Mouse (Mus musculus): ENCODE measurements around the gene Atg4c. TPM values are rescaled to one million over a fixed set of nuclear protein-coding genes. Genes with fewer than 3 reads are reported as not detected.

Gene Atg4c
- total RNA-seq, 2 experiments from 2014 or later = 5.3 to 5.5 TPM

DNA sequence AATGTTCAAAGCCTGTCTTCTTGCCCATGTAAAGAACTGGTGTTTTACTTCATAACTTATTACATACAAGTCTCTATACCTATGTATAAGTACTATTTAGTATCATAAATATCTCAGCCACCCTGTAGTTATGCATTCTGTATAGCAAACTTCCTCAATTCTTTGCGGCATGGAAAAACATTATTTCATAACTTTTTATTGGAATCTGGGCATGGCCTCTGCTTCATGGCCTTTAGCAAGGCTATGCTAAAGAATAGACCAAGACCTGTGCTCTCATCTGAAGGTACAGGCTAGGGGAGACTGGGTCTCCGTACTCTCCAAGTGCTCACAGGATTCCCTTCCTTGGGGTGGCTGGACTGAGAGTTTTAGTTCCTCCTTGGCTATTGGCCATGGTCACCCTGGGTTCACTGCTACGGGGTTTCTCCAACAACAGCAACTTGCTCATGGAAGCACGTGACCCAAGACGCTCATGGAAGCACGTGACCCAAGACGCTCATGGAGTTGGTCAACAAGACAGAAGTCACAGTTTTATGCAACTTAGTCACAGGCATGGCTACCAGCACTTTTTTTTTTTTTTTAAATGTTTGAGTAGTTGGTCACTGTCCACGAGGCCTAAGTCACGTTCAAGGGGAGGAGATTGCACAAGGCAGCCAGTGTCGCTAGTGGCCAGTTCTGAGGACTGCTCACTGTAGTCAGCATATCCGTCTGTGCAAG, 7.2 kb upstream of the Atg4c start:
- no peak for DNase-seq

DNA sequence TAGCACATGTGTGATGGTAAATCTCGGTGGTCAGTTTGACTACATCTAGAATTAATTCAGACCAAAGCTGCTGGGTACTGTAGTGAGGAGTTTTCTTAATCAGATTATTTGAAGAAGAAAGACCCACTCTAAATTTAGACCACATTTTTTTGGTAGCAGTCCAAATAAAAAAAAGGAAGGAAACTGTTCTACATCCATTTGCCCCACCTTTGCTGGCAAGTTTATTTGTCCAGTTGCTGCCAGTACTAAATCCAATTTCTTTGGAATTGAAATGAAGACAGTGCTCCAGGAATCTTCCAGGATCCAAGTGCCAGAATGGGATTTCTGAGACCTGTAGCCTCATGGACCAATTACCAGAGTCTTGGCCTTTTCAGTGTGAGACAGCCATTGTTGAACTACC, 1.1 kb upstream of the Atg4c start:
- no peak for DNase-seq

DNA sequence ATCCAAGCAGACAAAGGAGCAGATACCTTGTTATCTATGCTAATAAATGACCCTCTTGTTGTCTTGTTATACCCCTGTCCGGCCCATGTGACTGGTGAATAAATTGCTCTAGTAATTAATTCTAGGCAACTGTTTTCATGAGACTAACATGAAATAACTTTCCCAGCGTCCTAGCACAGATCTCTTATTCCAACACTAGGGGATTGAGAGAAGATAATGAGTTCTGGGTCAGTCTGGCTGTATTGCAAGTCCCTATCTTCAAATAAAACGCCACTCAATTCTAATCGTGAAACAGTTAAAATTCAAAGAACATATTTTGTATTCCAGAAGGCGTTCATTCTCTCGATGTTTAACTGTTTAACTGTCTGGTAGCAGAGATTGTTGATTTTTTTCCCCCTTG, 520 bp upstream of the Atg4c start:
- no peak for DNase-seq

DNA sequence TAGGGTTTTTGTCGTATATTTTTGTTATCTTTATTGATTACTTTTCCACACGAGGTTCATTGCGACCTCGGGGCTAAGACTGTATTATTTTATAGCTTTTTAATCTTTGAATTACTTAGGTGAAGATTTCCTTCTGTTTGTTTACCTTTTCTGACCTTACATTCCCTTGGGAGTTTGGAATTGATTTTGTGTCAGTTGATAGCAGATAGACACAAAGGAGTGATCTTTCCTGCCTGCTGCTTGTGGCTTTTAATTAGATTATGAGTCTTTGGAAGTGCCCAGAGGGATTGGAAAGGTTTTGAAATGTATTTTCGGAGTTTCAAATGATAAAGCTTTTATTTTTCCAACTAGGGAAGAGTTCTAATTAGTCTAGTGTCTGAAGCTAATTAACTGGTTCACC, 1.1 kb downstream of the Atg4c start:
- no peak for DNase-seq

DNA sequence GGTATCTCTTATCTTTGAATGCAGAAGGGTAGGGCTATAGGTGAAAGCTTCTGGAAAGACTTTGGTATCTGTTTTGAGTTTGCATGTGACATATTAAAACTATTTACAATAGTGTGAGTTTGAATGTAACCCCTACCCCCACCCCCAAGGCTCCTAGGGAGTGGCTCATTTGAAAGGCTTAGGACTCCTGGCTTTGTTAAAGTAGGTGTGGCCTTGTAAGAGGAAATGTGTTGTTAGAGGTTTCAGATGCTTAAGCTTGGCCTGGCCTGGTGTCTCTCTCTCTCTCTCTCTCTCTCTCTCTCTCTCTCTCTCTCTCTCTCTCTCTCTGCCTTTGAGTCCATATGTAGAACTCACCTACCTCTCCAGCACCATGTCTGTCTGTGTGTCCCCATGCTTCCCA, 5.0 kb downstream of the Atg4c start:
- DNase-seq = no peak

DNA sequence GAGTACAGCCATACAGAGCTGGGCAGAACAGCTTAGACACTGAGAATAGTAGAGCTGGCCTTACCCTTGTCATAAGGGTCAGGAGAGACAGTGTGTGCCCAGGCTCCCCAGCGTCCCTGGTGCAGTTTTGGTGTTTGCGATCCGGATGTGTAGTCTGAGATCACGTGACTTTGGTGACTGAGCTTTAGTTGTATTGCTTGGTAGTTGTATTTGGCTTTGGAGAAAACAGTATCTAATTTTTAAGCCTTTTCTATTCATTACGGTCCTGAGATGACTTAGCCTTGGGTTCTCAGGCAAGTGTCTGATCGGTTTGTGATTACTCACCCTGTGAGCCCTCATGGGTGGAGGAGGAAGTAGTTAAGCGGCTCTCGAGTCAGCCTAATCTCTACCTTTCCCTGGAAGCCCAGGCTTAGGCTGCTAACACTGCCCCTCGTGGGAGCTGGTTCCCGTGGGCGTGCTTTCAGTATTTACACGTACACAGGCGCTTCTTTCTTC, 6.1 kb downstream of the Atg4c start:
- peak; percentile 12 for DNase-seq

DNA sequence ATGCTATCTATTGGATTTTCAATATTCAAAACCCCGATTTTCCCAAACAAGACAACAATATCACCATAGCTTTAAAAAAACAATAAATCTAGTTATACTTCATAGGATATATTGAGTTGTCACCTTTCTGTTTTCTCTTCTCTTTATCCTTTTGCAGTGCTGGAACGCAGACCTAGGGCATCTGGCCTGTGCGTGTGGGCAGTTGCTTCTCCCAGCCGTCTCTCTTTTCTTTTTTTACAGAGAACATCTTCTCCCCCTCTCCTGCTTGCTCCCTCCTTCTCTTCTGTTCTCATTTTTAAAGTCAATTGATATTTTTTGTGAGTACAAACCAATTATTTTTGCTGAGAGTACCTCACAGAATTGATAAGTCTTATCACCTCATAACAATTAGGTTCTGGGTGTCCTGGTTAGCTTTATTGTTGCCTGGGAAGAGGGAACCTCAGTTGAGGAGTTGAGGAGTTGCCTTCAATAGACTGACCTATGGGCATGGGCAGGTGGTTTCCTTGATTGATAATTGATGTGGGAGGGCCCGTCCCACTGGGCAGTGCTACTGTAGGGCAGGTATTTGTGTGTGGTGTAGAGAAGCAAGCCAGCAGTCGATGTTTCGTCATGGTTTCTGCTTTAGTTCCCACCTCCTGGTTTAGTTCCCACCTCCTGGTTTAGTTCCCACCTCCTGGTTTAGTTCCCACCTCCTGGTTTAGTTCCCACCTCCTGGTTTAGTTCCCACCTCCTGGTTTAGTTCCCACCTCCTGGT, 6.8 kb downstream of the Atg4c start:
- no peak for DNase-seq

DNA sequence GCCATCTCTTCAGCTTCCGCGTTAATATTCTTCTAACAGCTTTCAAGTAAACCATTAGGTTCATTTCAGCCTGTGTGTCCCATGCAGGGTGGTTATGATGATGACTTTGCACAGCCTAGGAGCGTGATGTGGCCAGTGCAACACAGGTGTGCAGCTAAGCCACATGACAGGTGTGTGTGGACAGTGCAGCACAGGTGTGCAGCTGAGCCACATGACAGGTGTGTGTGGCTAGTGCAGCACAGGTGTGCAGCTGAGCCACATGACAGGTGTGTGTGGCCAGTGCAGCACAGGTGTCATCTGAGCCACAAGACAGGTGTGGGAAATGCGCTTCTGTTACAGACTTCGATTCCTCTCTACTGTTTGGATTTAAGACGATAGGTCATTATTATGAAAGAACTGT, 12.0 kb downstream of the Atg4c start:
- no peak for DNase-seq

DNA sequence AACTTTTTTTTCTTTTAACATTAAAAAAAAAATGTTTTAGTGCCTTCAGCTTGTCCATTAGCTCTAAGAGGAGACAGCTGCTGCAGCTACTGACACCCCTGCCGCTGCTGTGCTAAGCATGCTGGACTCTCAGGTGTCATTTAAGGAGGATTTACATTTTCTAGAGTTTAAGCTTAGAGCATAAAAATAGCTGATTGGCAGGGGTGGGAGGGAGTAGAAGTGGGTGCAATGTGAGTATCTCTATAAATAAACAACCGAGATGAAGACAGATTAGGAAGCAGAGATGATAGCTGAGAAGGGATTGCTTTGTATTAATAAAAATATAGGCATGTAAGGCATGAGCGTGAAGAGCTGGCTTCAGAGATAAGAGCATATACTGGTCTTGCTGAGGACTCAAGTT, 12.6 kb downstream of the Atg4c start:
- DNase-seq = no peak

DNA sequence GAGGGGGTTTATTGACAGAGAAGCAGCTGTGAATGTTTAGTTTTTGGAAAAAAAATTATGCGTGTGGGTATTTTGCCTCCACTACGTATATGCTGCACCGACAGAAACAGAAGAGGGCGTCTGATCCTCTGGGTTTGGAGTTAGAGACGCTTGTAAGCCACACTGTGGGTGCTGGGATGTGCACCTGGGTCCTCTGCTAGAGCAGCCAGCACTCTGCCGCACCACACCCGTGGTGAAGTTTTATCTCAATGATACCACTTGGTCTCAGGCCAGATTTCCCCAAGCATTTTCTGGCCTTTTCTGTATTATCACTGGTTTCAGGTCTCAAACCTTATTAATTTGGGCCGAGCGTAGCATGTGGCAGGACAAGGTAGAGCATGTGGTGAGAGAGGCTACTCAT, 16.4 kb downstream of the Atg4c start:
- no peak for DNase-seq

DNA sequence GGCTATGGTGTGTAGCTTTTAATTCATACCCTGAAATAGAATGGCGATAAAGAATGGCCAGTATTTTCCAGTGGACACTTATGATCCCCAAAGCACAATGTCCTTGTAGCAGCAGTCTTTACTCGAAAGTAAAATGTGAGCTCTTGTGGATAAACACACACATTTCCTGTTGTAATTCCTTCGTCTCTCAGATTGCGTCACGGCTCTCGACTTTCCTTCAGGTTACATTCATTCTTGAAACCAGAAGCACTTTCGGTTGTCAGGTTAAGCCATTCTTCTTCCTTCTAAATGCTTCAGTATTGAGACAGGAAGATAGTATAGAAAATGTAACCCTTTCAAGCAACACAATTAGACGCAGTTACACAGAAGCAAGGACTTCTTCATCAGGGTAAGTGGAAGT, 17.9 kb downstream of the Atg4c start:
- DNase-seq = no peak

DNA sequence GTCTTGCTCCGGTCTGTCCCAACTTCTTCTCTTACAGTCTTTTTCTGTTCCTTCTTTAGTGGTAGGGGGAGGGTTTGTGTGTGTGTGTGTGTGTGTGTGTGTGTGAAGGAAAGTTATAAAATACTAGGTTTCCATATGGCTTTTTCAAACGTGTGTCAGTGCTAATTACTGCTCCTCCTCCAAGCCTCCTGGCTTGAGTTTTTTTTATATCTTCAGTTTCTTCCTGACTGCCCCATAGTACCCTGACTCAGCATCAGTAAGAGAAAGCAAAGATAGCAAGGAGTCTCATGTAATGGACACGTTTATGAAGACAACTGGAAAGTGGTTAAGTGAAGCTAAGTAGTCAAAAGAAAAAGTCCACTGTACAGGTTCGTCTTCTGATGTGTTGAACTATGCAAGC, 19.4 kb downstream of the Atg4c start:
- no peak for DNase-seq

DNA sequence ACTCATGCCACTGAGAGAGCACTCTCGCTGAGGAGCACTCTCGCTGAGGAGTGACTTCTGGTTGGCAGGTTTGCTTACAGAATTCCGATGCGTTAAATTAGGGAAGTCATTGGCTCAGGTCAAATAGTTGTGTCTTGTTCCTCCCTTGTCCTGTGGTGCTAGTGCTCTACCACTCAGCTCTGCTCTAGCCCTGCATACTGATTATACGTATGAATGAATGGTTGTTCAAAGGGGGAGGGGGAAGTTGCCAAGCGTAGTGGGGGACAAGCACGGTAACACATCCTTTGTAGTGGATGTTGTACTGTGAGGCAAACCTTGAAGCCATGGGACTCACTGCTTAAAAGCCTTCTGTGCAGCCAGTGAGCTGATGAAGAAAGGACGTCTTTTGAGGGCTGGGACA, 28.5 kb downstream of the Atg4c start:
- DNase-seq = no peak

DNA sequence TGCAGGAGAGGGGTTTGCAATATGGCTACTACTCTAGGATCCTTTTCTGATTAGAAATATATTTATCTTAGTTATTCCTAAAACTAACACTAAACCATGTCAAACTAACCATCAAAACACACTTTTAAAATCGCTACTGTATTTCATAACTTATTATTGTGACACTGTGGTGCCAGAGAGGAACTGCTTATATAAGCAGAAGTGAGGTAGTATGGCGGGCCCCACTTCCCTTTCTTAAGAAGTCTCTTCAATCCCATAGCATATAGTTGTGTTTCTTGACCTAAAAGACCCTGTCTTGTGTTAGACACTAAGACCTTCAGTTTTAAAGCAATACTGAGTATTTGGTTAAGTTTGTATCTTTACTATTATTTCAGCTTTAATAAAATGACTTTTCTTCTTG, 31.1 kb downstream of the Atg4c start:
- DNase-seq = no peak

DNA sequence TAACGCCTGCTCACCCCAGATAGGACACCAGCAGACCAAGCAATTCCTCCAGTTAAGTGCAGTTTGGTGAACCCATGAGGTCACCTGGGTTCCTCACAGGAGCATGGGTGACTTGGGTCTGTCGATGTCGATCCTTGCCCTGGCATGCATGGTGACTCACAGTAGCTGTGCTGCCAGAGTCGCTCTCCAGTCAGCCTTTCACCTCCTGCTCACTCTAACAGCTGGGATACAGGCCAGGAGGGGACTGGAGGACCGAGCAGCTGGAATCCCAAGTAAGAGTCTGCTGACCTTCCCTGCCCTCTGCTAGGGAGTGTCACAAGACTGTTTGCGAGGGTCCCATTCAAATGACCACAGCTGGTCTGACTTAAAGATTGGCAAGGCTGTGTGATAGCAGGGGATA, 33.5 kb downstream of the Atg4c start:
- peak; percentile 8 for DNase-seq

DNA sequence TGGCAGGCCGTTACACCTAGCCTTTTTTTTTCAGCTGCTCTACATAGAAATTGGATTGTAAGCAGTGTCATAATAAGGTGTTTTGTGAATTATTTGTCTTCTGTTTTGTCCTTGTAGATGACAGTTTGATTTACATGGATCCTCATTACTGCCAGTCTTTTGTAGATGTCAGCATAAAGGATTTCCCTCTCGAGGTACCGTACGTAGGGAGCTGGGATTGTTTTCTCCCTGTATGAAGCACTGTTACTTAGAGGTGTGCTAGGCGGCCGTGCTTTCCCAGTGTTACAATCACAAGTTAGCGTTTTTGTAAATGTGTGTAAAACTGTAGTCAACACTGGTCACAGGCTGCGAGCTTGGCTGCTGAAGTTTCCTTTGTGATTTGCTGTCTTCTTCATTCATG, 35.6 kb downstream of the Atg4c start:
- no peak for DNase-seq

DNA sequence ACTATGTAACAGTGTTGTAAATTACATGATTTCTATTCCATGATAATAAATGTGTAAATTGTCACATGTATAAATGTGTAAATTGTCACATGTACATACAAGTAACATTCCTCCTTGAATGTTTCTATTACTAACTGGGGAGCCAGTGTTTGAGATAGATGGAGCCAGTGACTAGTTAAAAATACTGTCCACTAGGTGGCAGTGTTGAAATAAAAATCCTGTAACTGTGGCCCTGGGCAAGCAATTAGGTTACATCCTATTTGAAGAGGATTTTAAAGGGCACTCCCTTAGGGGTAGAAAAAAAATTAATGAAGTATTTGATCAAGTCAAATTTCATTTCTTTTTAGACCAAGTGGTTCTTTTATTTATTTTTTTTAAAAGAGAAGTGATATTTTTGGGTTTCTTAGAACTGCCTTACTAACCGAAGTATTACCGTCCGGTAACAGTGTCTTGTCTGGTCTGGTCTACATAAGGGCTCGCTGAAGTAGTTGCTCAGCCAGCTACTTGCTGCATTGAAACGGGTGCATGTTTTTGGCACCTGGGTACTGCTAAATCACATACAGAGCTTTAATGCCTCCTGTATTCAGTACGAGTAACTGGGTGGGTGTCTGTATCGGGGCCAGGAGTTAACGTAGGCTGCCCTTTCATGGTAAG, 41.6 kb downstream of the Atg4c start:
- peak; percentile 25 for DNase-seq

DNA sequence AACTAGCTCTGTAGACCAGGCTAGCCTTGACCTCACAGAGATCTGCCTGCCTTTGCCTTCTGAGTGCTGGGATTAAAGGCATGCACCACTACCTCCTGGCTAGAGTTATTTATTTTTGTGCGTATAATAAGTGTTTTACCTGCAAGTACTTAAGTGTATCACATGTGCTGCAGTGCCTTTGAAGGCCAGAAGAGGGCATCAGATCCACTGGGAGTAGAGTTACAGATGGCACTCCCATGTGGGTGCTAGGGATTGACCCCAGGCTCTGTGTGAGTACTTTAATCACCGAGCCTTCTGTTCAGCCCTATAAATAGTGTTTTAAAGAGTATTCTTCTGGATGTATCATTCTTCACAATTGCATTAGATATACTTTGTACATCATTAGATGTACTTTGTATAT, 44.6 kb downstream of the Atg4c start:
- no peak for DNase-seq

DNA sequence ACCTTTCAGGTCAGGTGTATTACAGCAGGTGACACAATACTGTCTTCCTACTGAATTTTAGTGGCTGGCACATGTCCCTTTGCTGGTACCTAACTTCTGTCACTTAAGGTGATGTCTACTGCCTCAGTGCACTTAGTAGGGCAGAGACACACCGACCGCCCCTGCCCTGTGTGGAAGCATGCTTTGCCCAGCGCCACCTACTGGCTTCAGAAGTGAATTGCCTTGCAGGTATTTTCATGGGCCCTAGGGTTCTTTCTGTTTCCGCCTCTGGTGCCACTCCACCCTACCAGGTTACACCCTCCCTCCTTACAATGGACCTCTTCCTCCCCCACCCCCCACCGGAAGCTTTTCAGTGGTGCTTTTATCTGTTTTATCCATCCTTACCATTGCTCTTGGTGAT, 47.9 kb downstream of the Atg4c start:
- DNase-seq = no peak

DNA sequence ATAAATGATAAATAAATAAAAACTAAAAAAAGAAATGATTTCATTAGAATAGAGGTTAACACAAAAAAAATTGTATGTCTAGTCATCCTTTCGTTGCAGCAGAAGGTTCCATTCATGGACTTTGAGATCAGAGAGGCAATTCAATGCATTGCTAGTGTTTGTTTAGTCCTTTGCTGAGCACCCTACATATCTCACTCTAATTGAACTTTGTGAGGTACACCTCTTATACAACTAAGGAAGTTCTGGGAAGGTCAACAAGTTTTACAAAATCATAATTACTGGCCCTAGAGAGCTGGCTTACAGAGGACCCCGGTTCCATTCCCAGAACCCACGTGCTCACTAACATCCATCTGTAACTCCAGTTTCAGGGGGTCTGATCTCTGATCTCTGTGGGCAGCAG, 55.6 kb downstream of the Atg4c start:
- no peak for DNase-seq

DNA sequence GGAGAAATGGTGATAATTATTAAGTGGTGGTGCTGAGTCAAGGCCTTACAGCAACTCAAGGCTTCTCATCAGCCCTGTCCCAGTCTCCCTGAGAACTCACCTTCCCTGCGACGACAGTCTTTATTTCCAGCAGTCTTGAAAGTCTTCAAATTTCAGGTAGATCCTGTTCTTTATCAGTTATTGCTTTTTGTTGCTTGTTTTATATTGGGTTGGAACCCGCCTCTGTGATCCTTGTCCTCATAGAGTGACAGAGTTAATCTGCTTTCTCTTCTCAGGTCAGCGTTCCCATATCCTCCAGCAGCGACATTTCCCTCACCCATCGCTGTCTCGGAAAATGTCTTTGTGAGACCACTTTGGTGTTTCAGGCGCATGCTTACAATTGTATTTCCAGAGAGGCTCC, 56.1 kb downstream of the Atg4c start:
- no peak for DNase-seq

DNA sequence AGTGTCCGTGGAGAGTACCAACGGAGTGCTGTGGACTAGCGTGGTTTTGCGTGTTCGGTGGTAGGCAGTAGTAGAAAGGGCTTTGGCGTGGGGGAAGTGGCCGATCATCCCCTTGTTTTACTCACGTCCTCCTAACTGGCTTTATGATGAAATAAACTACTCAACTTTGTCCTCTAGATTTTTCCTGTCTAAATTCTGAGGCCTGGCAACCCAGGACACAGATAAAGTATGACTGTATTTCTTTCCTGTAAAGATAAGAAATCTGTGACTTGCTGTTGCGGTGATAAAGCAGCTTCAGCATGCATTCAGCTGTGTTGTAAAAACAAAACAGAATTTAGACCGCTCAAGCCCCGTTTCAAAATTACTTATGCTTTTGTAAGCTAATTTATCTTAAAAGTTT, 59.2 kb downstream of the Atg4c start:
- no peak for DNase-seq

DNA sequence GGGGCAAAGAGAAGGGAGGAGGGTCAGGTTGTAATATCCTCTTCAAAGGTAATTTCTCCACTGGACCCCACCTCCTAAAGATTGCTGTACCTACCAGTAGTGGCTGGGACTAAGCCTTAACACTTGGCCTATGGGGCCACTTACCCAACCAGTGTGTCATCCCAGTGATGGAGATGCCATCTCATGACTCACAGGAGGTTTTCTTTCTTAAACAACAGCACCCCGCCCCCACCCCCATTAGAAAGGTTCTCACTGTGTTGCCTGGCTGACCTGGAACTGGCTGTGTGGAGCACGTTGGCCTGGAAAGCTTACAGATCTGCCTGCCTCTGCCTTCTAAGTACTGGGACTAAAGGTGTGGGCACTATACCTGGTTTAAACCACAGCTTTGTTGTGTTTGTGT, 69.5 kb downstream of the Atg4c start:
- DNase-seq = no peak

DNA sequence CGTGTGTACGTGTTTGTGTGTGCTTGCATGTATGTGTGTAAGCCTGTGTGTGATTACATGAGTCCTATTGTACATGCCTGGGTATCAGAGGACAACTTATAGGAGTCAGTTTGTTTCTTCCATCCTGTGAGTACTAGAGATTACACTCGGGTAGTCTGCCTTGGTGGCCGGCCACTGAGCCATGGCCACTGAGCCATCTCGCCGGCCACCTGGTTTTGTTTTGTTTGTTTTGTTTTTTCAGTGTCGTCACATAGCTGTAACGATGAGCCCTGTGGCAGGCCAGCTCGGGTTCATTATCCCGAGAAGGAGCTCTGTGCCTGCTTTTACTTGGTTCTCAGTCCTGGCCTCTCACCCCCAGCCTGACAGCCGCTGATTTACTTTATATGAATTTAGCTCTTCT, 69.9 kb downstream of the Atg4c start:
- DNase-seq = no peak

Measured in heart, postnatal 4 days (tissue).